Mouse (Mus musculus) forebrain, embryonic 14.5 days (tissue): ENCODE data around the gene Itih2. TPM values are rescaled to one million over a fixed set of nuclear protein-coding genes. Genes with fewer than 3 reads are reported as not detected.

Experiments used
- ATAC-seq: fragments of 200-750 bp; cut with Nextera tagmentation; 2 replicates; pipeline ENCODE4 v1.8.0; 2017; ENCODE audit warnings: mild to moderate bottlenecking, moderate library complexity
- DNase-seq: peaks from one replicate; pipeline ENCODE4 v3.0.0-alpha.2; 2015; ENCODE audit warnings: low spot score
- H3K27ac ChIP-seq: fragments of 300-500 bp; sonication (generic); 2 replicates; pipeline ENCODE4 v1.5.1; 2014; ENCODE audit warnings: low read depth, mild to moderate bottlenecking, control low read depth, low read length, moderate library complexity
- H3K27me3 ChIP-seq: fragments of 300-500 bp; sonication (generic); replicated peaks from 2 replicates; pipeline ENCODE4 v1.6.1; 2014; ENCODE audit warnings: low read length, control low read depth, mixed read lengths; ENCODE audit not compliant: control insufficient read depth, insufficient read depth
- H3K36me3 ChIP-seq: fragments of 300-500 bp; sonication (generic); 2 replicates; pipeline ENCODE4 v1.6.1; 2014; ENCODE audit warnings: low read length, control low read depth; ENCODE audit not compliant: control insufficient read depth, insufficient read depth
- H3K4me1 ChIP-seq: fragments of 300-500 bp; sonication (generic); 2 replicates; pipeline ENCODE4 v1.6.1; 2014; ENCODE audit warnings: antibody characterized with exemption, low read length, control low read depth; ENCODE audit not compliant: control insufficient read depth, insufficient read depth
- H3K4me2 ChIP-seq: fragments of 300-500 bp; sonication (generic); 2 replicates; pipeline ENCODE4 v1.6.1; 2014; ENCODE audit warnings: mild to moderate bottlenecking, control low read depth, low read length
- H3K4me3 ChIP-seq: fragments of 300-500 bp; sonication (generic); 2 replicates; pipeline ENCODE4 v1.5.1; 2014; ENCODE audit warnings: low read depth, low read length, control low read depth
- H3K9ac ChIP-seq: fragments of 300-500 bp; sonication (generic); 2 replicates; pipeline ENCODE4 v1.6.1; 2014; ENCODE audit warnings: mild to moderate bottlenecking, low read length, control low read depth, moderate library complexity
- H3K9me3 ChIP-seq: fragments of 300-500 bp; sonication (generic); replicated peaks from 2 replicates; pipeline ENCODE4 v1.6.1; 2016; ENCODE audit warnings: low read length, control low read depth, mixed read lengths; ENCODE audit not compliant: control insufficient read depth
- WGBS: fragments of 180-500 bp; shearing (Covaris S2); extraction: QIAGEN DNeasy Blood & Tissue Kit; methylation state at CpG from one replicate; pipeline ENCODE4 v1.1.7; 2014; 5-methylcytosine and 5-hydroxymethylcytosine counted together
- polyA plus RNA-seq: library from polyadenylated mRNA; unstranded; fragments of >200 nt; fragmentation: Nextera tagmentation; extraction: Ambion mirVana; gene quantifications from 2 replicates; pipeline ENCODE4 v1.2.1, GENCODE M21; 2014

The Itih2 gene
- polyA plus RNA-seq, 1 experiment from 2014 or later = 1.4 TPM

GRCm38 (mm10) chr2:10127471-10127870 lies 3.7 kb downstream of the Itih2 start:
- H3K36me3 ChIP-seq = no peaks in the 10 kb centered on the region
- no peaks in the 10 kb centered on the region for H3K9me3 ChIP-seq
- H3K9ac ChIP-seq = no peak overlapping the region
- H3K27me3 ChIP-seq = no peaks in the 10 kb centered on the region
- H3K27ac ChIP-seq = no peak overlapping the region
- DNase-seq (no peak), ATAC-seq (no peak)
- no peak overlapping the region for H3K4me3 ChIP-seq
- H3K4me1 ChIP-seq = no peaks in the 10 kb centered on the region
- 88% methylated on average over 5 of the region's 5 CpGs for WGBS
- H3K4me2 ChIP-seq = no peak overlapping the region

- H3K4me3 ChIP-seq = no peak overlapping the region
- H3K27me3 ChIP-seq = no peaks in the 10 kb centered on the region
- ATAC-seq = no peak
- H3K9ac ChIP-seq = no peak overlapping the region
- H3K4me1 ChIP-seq = no peaks in the 10 kb centered on the region
- H3K9me3 ChIP-seq = no peaks in the 10 kb centered on the region
- H3K4me2 ChIP-seq = no peak overlapping the region
- DNase-seq = no peak
- 90% methylated on average over 4 of the region's 4 CpGs for WGBS
- H3K27ac ChIP-seq = no peak overlapping the region
- H3K36me3 ChIP-seq = no peaks in the 10 kb centered on the region
Measured at GRCm38 (mm10) chr2:10126122-10126521, 5.1 kb downstream of the Itih2 start.

DNA sequence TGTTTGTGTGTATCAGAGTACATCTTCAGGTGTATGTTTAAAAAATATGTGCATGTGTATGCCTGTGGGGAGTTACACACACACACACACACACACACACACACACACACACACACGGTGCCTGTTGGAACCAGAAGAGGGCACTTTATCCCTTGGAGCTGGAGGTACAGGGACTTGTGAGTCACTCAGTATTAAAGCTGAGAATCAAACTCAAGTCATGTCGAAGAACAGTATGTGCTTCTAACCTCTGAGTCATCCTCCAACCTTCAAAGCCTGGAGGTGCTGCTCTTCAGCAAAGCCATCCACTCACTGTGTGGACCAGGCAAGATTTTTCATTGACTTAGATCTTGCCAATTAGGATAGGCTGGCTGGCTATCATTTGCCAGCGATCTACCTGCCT lies 9.4 kb downstream of the Itih2 start:
- no peak overlapping the region for H3K4me2 ChIP-seq
- H3K36me3 ChIP-seq = no peaks in the 10 kb centered on the region
- no peaks in the 10 kb centered on the region for H3K9me3 ChIP-seq
- no peaks in the 10 kb centered on the region for H3K27me3 ChIP-seq
- no peak overlapping the region for H3K27ac ChIP-seq
- 69% methylated on average over 3 of the region's 3 CpGs for WGBS
- H3K9ac ChIP-seq = no peak overlapping the region
- DNase-seq = no peak
- H3K4me3 ChIP-seq = no peak overlapping the region
- no peak for ATAC-seq
- H3K4me1 ChIP-seq = no peaks in the 10 kb centered on the region

GRCm38 (mm10) chr2:10119276-10119675 lies 11.9 kb downstream of the Itih2 start:
- no peak overlapping the region for H3K9ac ChIP-seq
- DNase-seq = no peak
- H3K27ac ChIP-seq = no peak overlapping the region
- no peaks in the 10 kb centered on the region for H3K27me3 ChIP-seq
- ATAC-seq = no peak
- no peak overlapping the region for H3K4me3 ChIP-seq
- H3K36me3 ChIP-seq = no peaks in the 10 kb centered on the region
- WGBS = 86% methylated on average over 8 of the region's 8 CpGs
- no peaks in the 10 kb centered on the region for H3K4me1 ChIP-seq
- H3K9me3 ChIP-seq = no peaks in the 10 kb centered on the region
- H3K4me2 ChIP-seq = no peak overlapping the region

GRCm38 (mm10) chr2:10118751-10119150 lies 12.4 kb downstream of the Itih2 start:
- 73% methylated on average over 1 of the region's 1 CpGs for WGBS
- ATAC-seq (no peak), DNase-seq (no peak)
- Histone ChIP-seq H3K27me3 (no peaks in the 10 kb centered on the region), H3K36me3 (no peaks in the 10 kb centered on the region), H3K9me3 (no peaks in the 10 kb centered on the region), H3K27ac (no peak overlapping the region), H3K9ac (no peak overlapping the region), H3K4me2 (no peak overlapping the region), H3K4me1 (no peaks in the 10 kb centered on the region), H3K4me3 (no peak overlapping the region)

GRCm38 (mm10) chr2:10108535-10109189 lies 22.5 kb downstream of the Itih2 start:
- 82% methylated on average over 6 of the region's 6 CpGs for WGBS
- H3K4me2 ChIP-seq = no peak overlapping the region

DNA sequence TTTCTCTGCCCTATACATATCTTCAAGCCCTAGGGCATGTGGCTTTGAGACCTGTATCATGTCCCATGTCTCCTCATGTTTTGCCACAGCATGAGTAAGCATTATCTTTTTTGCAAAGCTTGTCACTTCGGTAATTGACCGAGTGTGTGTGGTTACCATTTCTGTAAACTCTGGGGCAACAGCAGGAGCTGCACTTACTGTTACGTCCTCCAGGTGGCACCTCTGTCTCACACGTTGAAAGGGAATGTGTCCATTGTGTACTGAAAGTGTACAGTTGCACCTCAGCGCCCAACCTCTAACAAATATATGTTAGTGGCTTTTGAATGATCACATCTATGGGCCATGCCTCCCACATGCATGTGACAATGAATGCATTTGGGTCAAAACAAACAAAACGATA lies 30.0 kb downstream of the Itih2 start:
- Histone ChIP-seq H3K27me3 (no peaks in the 10 kb centered on the region), H3K36me3 (no peaks in the 10 kb centered on the region), H3K4me2 (no peak overlapping the region), H3K4me3 (no peak overlapping the region), H3K9ac (no peak overlapping the region), H3K4me1 (no peaks in the 10 kb centered on the region), H3K27ac (no peak overlapping the region), H3K9me3 (no peaks in the 10 kb centered on the region)
- ATAC-seq (peak; percentile 62), DNase-seq (peak; percentile 62)
- 45% methylated on average over 6 of the region's 6 CpGs for WGBS

More at GRCm38 (mm10) chr2:10108535-10109189, 22.5 kb downstream of the Itih2 start:
- Histone ChIP-seq H3K27me3 (no peaks in the 10 kb centered on the region), H3K36me3 (no peaks in the 10 kb centered on the region), H3K27ac (no peak overlapping the region), H3K9ac (no peak overlapping the region), H3K4me3 (no peak overlapping the region), H3K9me3 (no peaks in the 10 kb centered on the region), H3K4me1 (no peaks in the 10 kb centered on the region)
- ATAC-seq (no peak), DNase-seq (no peak)

DNA sequence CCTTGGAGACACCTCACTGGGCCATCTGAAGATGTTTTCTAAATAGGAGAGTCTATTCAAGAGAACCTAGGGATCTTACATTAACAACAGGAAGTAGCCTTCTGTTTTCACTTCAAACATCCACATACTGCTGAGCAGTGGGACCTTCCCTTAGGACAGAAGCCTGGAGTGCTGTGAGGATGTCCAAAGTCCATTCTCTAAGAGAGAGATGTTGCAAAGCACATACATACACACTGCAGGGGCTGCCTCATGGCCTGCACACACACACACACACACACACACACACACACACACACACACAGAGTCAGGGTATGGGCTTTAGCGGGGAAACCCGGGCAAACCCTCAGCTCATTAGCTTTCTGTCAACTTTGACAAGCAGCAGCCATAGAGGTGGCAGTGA lies 30.7 kb downstream of the Itih2 start:
- no peak for ATAC-seq
- WGBS = 73% methylated on average over 2 of the region's 2 CpGs

DNA sequence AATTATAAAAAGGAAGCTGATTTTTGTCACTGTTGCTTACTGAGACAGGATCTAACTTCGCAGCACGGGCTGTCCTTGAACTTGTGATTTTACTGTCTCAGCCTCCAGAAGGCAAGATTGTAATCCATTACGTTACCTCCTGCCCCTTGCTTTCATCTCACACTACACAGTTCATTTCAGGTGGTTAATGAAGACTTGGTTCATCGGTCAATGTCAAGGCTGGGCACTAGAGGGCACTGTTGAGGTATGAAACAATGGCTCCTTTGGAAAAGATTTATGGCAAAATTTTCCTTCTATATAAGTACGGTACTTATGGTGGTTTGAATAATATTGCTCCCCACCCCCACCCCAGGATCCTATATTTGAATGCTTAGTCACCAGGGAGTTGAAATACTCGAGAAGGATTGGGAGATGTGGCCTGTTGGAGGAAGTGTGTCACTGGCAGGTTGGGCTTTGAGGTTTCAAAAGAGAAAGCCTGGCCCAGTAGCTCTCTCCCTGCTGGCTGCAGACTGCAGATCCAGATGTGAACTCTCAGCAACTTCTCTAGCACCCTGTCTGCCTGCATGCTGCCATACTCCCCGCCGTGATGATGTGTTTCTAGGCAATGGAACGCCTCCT lies 32.5 kb downstream of the Itih2 start:
- DNase-seq (peak; percentile 78), ATAC-seq (peak; percentile 60)
- no peaks in the 10 kb centered on the region for H3K27me3 ChIP-seq
- 32% methylated on average over 9 of the region's 9 CpGs for WGBS
- H3K4me1 ChIP-seq = no peaks in the 10 kb centered on the region
- H3K27ac ChIP-seq = no peak overlapping the region
- no peak overlapping the region for H3K4me2 ChIP-seq
- H3K9me3 ChIP-seq = no peaks in the 10 kb centered on the region
- H3K9ac ChIP-seq = no peak overlapping the region
- H3K4me3 ChIP-seq = no peak overlapping the region
- H3K36me3 ChIP-seq = no peaks in the 10 kb centered on the region

More for the DNA sequence above, 30.7 kb downstream of the Itih2 start:
- Histone ChIP-seq H3K27me3 (no peaks in the 10 kb centered on the region), H3K27ac (no peak overlapping the region), H3K4me3 (no peak overlapping the region), H3K36me3 (no peaks in the 10 kb centered on the region), H3K9me3 (no peaks in the 10 kb centered on the region), H3K4me1 (no peaks in the 10 kb centered on the region), H3K9ac (no peak overlapping the region), H3K4me2 (no peak overlapping the region)
- DNase-seq = no peak
